Mouse (Mus musculus) ES-CJ7 (cell line): ENCODE data around the gene Ammecr1.

Experiments
- DNase-seq: peaks from one replicate; pipeline ENCODE4 v3.0.0; 2011; ENCODE audit warnings: low read depth, low spot score

Ammecr1 gene

GRCm38 (mm10) chrX:142916719-142917118 lies 49.8 kb downstream of the Ammecr1 start:
- DNase-seq: peak; percentile 4

GRCm38 (mm10) chrX:142914208-142914607 lies 52.3 kb downstream of the Ammecr1 start:
- no peak for DNase-seq

- no peak for DNase-seq
These were observed 62.7 kb downstream of the Ammecr1 start for GRCm38 (mm10) chrX:142903854-142904253.

- DNase-seq: no peak
These were observed 63.9 kb downstream of the Ammecr1 start for GRCm38 (mm10) chrX:142902599-142902998.

GRCm38 (mm10) chrX:142901915-142902314 lies 64.6 kb downstream of the Ammecr1 start:
- no peak for DNase-seq

- DNase-seq: no peak
These were observed 68.1 kb downstream of the Ammecr1 start for GRCm38 (mm10) chrX:142898295-142898887.

- DNase-seq: no peak
These were observed 69.0 kb downstream of the Ammecr1 start for GRCm38 (mm10) chrX:142897477-142898000.

- no peak for DNase-seq
These were observed 71.2 kb downstream of the Ammecr1 start for GRCm38 (mm10) chrX:142895316-142895715.

- no peak for DNase-seq
These were observed 80.6 kb downstream of the Ammecr1 start for GRCm38 (mm10) chrX:142885962-142886361.

- no peak for DNase-seq
These were observed 82.9 kb downstream of the Ammecr1 start for GRCm38 (mm10) chrX:142883593-142883992.

- no peak for DNase-seq
These were observed 84.3 kb downstream of the Ammecr1 start for GRCm38 (mm10) chrX:142882255-142882654.

- no peak for DNase-seq
These were observed 96.7 kb downstream of the Ammecr1 start for GRCm38 (mm10) chrX:142869844-142870243.

- DNase-seq: no peak
These were observed 118.5 kb downstream of the Ammecr1 start for GRCm38 (mm10) chrX:142848032-142848431.

GRCm38 (mm10) chrX:142846266-142846665 lies 120.3 kb downstream of the Ammecr1 start:
- DNase-seq: no peak

GRCm38 (mm10) chrX:142841916-142842315 lies 124.6 kb downstream of the Ammecr1 start:
- no peak for DNase-seq

- DNase-seq: no peak
These were observed 127.1 kb downstream of the Ammecr1 start for GRCm38 (mm10) chrX:142839411-142839810.

GRCm38 (mm10) chrX:142838841-142839240 lies 127.7 kb downstream of the Ammecr1 start:
- DNase-seq: no peak

- no peak for DNase-seq
These were observed 129.2 kb downstream of the Ammecr1 start for GRCm38 (mm10) chrX:142837316-142837715.

GRCm38 (mm10) chrX:142836399-142836798 lies 130.1 kb downstream of the Ammecr1 start:
- DNase-seq: no peak

- no peak for DNase-seq
These were observed 131.7 kb downstream of the Ammecr1 start for GRCm38 (mm10) chrX:142834807-142835206.

- no peak for DNase-seq
These were observed 133.2 kb downstream of the Ammecr1 start for GRCm38 (mm10) chrX:142833164-142833796.

- no peak for DNase-seq
These were observed 134.3 kb downstream of the Ammecr1 start for GRCm38 (mm10) chrX:142832221-142832620.

- no peak for DNase-seq
These were observed 136.0 kb downstream of the Ammecr1 start for GRCm38 (mm10) chrX:142830572-142830971.
